Mouse (Mus musculus): ENCODE data around the gene Sec1.

- no peak for TF ChIP-seq ZC3H11A (IDR thresholded peaks at IDR 0.05; ENCODE audit: borderline replicate concordance, low read depth, low read length)
- TF ChIP-seq CHD2 (IDR thresholded peaks at IDR 0.05; ENCODE audit: low read depth, low read length), result no peak
Measured at GRCm38 (mm10) chr7:45640191-45640957, 53.8 kb downstream of the Sec1 start.
